Mouse (Mus musculus) CH12.LX (cell line): ENCODE measurements at regions not wholly inside any gene's neighbourhood (a gene's known extent, or its start where the extent isn't known, plus 50 kb on each side); places are given as distances from the start of the nearest gene placed in this dataset.

Experiments used
- CTCF ChIP-seq, 2 experiments: IDR thresholded peaks in 1 of 2; conservative IDR thresholded peaks in 1 of 2; 2 replicates each; pipeline ENCODE4 v1.5.1; 2011 to 2012; ENCODE audit warnings: low read depth in 2 of 2, low read length in 2 of 2, improper control_type of control experiment in 1 of 2, inconsistent platforms in 1 of 2, mild to moderate bottlenecking in 1 of 2, moderate library complexity in 1 of 2
- EP300 ChIP-seq: IDR thresholded peaks from 2 replicates; pipeline ENCODE4 v1.6.1; 2011; ENCODE audit warnings: low read length, improper control_type of control experiment
- MXI1 ChIP-seq: IDR thresholded peaks from 2 replicates; pipeline ENCODE4 v1.6.1; 2011; ENCODE audit warnings: mild to moderate bottlenecking, low read depth, low read length, improper control_type of control experiment
- MYC ChIP-seq: IDR thresholded peaks from 2 replicates; pipeline ENCODE4 v1.6.1; 2011; ENCODE audit warnings: low read depth, mild to moderate bottlenecking, improper control_type of control experiment, low read length
- TCF12 ChIP-seq: IDR thresholded peaks from 2 replicates; pipeline ENCODE4 v1.6.1; 2014; ENCODE audit warnings: low read depth, mild to moderate bottlenecking, inconsistent platforms, low read length, improper control_type of control experiment
- ZNF384 ChIP-seq: IDR thresholded peaks from 2 replicates; pipeline ENCODE4 v1.6.1; 2012; ENCODE audit warnings: low read depth, low read length, improper control_type of control experiment, inconsistent platforms

- no peak for TF ChIP-seq ZNF384
- no peak for TF ChIP-seq CTCF (conservative IDR thresholded peaks at IDR 0.05 in 1 of 2, IDR thresholded peaks at IDR 0.05 in 1 of 2; ENCODE audit: low read depth in 2 of 2, low read length in 2 of 2)
- no peak for TF ChIP-seq MYC
- TF ChIP-seq TCF12: no peak
- no peak for TF ChIP-seq MXI1
- TF ChIP-seq EP300: no peak
Observed at GRCm38 (mm10) chr4:52105887-52106286, 333.2 kb upstream of the Smc2 start.
